Mouse (Mus musculus): Measurements from ENCODE around the gene Zfp800. TPM values are rescaled to one million over a fixed set of nuclear protein-coding genes. Genes with fewer than 3 reads are reported as not detected.

Zfp800 gene
- polyA plus RNA-seq, 1 experiment from 2014 or later, result 19.8 TPM

DNA sequence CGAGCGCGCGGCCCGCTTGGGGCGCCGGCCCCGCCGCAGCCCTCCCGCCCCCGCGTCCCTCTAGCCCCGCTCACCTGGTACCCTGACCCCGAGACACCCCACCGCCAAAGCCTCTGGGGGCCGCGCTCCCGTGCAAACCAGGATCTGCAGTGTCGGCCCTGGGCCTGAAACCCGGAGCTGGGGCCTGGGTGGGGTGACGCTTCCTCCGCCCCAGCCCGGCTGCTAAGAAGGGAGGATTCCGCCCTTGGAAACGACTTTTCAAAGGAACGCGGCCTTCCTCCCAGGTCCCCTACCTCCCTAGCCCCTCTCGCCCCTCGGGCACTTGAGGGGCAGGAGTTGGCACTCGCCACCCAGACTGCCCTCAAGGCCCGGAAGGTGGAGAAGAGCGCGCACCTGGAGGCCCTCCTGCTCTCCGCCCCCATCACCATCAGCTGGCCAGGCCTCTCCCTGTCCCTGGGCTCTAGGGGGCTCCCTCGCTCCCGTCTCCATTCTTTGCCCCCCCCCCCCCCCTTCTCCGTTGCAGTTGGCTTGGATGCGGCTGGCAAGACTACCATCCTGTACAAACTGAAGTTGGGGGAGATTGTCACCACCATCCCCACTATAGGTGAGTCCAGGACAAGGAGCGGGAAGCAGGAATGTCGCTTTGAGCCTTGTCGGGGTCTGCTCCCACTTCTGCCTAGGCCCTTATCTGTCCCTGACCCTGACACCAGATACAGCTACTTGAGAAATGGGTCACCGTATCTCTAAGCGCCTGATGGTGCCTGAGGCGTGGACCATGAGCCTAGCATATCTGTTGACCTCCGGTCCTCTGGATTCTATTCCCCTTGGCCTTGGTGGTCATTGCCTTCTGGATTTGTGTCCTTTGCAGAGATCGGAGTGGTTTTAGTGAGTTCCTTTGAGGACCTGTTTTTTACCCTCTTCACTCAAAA is 26.2 kb upstream of the Zfp800 start:
- DNase-seq, result peak; percentile 66
- Histone ChIP-seq H3K4me1 (ENCODE audit: insufficient read depth) (peaks cover 8% of the 10 kb centered on the region), H3K27me3 (ENCODE audit: insufficient read depth, low read length) (no peaks in the 10 kb centered on the region), H3K4me2 (peak overlapping the region; percentile 63), H3K4me3 (ENCODE audit: low read depth, low read length) (peak overlapping the region; percentile 89), H3K36me3 (ENCODE audit: insufficient read depth) (peaks cover 20% of the 10 kb centered on the region; the same call in 1 of the 2 replicates), H3K9ac (peak overlapping the region; percentile 97), H3K27ac (ENCODE audit: low read depth) (peak overlapping the region; percentile 86), H3K9me3 (ENCODE audit: low read depth, low read length) (no peaks in the 10 kb centered on the region)
- ATAC-seq (ENCODE audit: insufficient read depth), result peak; percentile 52
- TF ChIP-seq CTCF (IDR thresholded peaks at IDR 0.05; ENCODE audit: low read depth), result peak; percentile 31; the same call in 1 of the 2 replicates
- WGBS, result 7% methylated on average over 42 of the region's 46 CpGs

DNA sequence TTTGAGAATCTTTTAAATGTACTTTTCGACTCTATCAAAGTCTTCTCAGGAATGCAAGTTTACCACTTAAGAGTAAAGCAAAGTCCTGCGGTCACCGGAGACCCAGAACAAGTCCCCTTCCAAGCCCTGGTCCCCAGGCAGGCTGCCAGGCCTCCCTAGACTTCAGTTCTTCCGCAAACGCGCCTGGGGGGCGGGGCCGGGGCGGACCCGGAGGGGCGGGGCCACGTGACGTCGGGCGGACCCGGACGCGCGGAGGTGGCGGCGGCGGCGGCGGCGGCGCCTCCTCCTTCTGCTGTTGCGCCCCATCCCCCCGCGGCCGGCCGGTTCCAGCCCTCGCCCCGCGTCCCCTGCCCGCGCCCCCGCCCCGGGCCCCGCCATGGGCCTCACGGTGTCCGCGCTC is 25.5 kb upstream of the Zfp800 start, which contains the start of gene Arf5:
Gene Arf5 (plus strand): TSS at position 248 of the 400 bp plus-strand sequence.
- under 1% methylated on average over 26 of the region's 42 CpGs for WGBS
- TF ChIP-seq CTCF (IDR thresholded peaks at IDR 0.05; ENCODE audit: low read depth), result no peak
- Histone ChIP-seq H3K4me1 (ENCODE audit: insufficient read depth) (peaks cover 8% of the 10 kb centered on the region), H3K9ac (peak within 1 kb of the TSS; percentile 97), H3K4me2 (peak within 1 kb of the TSS; percentile 63), H3K36me3 (ENCODE audit: insufficient read depth) (peaks cover 28% of the 10 kb centered on the region), H3K27me3 (ENCODE audit: insufficient read depth, low read length) (no peaks in the 10 kb centered on the region), H3K4me3 (ENCODE audit: low read depth, low read length) (peak within 1 kb of the TSS; percentile 89), H3K27ac (ENCODE audit: low read depth) (peak within 1 kb of the TSS; percentile 86), H3K9me3 (ENCODE audit: low read depth, low read length) (no peaks in the 10 kb centered on the region)
- DNase-seq, result peak; percentile 95
- ATAC-seq (ENCODE audit: insufficient read depth), result peak; percentile 65

DNA sequence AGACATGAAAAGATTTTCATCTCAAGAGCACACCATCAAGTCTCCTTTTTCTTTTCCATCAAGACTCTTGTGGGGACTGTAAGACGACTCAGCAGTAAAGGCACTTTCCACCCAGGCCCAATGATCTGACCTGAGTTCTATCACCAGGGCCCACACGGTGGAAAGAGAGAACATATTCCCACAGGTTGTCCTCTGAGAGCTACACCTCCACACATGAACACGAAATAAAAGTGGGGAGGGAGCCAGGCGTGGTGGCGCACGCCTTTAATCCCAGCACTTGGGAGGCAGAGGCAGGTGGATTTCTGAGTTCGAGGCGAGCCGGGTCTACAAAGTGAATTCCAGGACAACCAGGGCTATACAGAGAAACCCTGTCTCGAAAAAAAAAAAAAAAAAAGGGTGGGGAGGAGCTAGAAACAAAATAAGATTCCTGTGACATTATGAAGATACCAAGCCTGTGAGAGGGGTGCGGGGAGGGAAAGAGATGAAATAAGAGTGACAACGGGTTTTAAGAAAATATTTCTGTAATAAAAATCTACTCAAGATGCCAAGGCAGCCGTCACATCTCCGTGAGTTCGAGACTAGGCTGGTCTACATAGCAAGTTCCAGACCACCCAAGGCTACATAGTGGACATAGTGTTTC is 25.0 kb upstream of the Zfp800 start:
- peaks cover 8% of the 10 kb centered on the region for H3K4me1 ChIP-seq (ENCODE audit: insufficient read depth)
- ATAC-seq (ENCODE audit: insufficient read depth), result no peak
- peak overlapping the region; percentile 63 for H3K4me2 ChIP-seq
- H3K9ac ChIP-seq, result no peak overlapping the region
- no peak for DNase-seq
- WGBS, result 64% methylated on average over 15 of the region's 15 CpGs
- peak overlapping the region; percentile 86; the same call in 1 of the 2 replicates for H3K27ac ChIP-seq (ENCODE audit: low read depth)
- H3K4me3 ChIP-seq (ENCODE audit: low read depth, low read length), result peak overlapping the region; percentile 89
- H3K36me3 ChIP-seq (ENCODE audit: insufficient read depth), result peaks cover 33% of the 10 kb centered on the region
- H3K9me3 ChIP-seq (ENCODE audit: low read depth, low read length), result no peaks in the 10 kb centered on the region
- H3K27me3 ChIP-seq (ENCODE audit: insufficient read depth, low read length), result no peaks in the 10 kb centered on the region
- no peak for TF ChIP-seq CTCF (IDR thresholded peaks at IDR 0.05; ENCODE audit: low read depth)

DNA sequence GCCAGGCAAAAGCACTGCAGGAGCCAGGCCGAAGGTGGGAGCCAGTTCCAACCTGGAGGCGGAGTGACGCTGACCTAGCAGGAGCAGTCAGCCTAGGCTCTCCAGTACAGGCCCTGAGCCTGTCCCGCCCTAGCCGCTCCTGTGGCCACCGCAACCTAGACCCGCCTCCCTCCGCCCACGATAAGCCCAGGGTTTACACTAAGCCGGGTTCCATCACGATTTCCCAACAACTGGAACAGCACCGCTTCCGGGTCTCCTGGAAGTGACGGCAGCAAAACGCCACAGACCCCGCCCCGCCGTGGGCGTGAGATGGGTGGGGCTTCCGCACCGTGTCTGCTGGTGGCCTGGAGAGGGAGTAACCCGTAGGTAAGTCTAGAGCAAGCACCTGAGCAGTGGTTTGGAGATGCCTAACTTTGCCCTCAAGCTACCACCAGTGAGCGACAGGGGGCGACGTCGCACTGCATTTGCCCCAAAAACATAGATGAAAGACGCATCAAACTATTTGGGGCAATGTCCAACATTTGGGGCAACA is 23.7 kb upstream of the Zfp800 start:
- DNase-seq, result peak; percentile 96
- no peaks in the 10 kb centered on the region for H3K9me3 ChIP-seq (ENCODE audit: low read depth, low read length)
- peak overlapping the region; percentile 75 for H3K27ac ChIP-seq (ENCODE audit: low read depth)
- peak overlapping the region; percentile 85 for H3K4me3 ChIP-seq (ENCODE audit: low read depth, low read length)
- H3K27me3 ChIP-seq (ENCODE audit: insufficient read depth, low read length), result no peaks in the 10 kb centered on the region
- peak; percentile 83 for TF ChIP-seq CTCF (IDR thresholded peaks at IDR 0.05; ENCODE audit: low read depth)
- peak overlapping the region; percentile 79 for H3K9ac ChIP-seq
- WGBS, result under 1% methylated on average over 27 of the region's 27 CpGs
- ATAC-seq (ENCODE audit: insufficient read depth), result peak; percentile 86
- peak overlapping the region; percentile 94 for H3K4me2 ChIP-seq
- peaks cover 8% of the 10 kb centered on the region for H3K4me1 ChIP-seq (ENCODE audit: insufficient read depth)
- H3K36me3 ChIP-seq (ENCODE audit: insufficient read depth), result peaks cover 39% of the 10 kb centered on the region

DNA sequence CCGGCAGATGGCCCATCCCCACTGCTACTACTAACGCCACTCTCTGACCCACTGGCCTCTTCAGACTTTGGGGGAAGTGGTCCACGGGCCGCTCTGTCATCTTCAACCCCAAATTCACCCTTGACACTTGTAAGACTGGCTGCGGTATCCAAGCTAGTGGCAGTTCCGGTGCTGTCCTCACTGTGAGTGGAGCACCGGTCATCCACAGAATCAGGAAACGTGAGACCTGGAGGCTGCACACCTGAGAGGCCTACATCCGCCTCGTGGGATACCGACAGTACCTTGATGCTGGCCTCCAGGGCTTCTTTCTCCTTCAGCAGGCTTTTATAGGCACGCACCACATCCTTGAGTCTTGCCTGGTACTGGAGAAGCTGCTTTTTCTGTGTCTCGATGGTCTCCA is 23.1 kb upstream of the Zfp800 start:
- no peak for ATAC-seq (ENCODE audit: insufficient read depth)
- H3K4me3 ChIP-seq (ENCODE audit: low read depth, low read length), result peak overlapping the region; percentile 85
- no peaks in the 10 kb centered on the region for H3K27me3 ChIP-seq (ENCODE audit: insufficient read depth, low read length)
- 11% methylated on average over 13 of the region's 13 CpGs for WGBS
- peak overlapping the region; percentile 79 for H3K9ac ChIP-seq
- peak overlapping the region; percentile 75; the same call in 1 of the 2 replicates for H3K27ac ChIP-seq (ENCODE audit: low read depth)
- peak overlapping the region; percentile 94 for H3K4me2 ChIP-seq
- DNase-seq, result no peak
- peaks cover 32% of the 10 kb centered on the region for H3K36me3 ChIP-seq (ENCODE audit: insufficient read depth)
- TF ChIP-seq CTCF (IDR thresholded peaks at IDR 0.05; ENCODE audit: low read depth), result no peak
- peaks cover 8% of the 10 kb centered on the region for H3K4me1 ChIP-seq (ENCODE audit: insufficient read depth)
- no peaks in the 10 kb centered on the region for H3K9me3 ChIP-seq (ENCODE audit: low read depth, low read length)

DNA sequence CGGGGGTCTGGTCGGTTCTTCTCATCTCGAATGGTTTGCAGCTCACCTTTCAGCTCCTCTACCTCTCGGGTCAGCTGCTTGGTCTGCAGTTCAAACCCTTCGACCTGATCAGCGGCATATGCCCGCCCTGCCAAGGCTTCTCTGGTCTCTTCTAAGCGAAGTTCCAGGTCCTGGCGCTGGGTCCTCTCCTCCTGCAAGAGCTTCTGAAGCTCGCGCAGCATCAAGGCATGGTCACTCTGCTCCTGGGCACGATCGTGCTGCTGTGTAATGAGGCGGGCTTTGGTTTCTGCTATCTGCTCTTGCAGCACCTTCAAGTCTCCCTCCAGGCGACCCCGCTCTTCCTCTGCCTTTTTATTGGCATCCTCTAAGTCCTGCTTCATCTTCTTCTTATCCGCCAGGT is 22.6 kb upstream of the Zfp800 start:
- no peaks in the 10 kb centered on the region for H3K27me3 ChIP-seq (ENCODE audit: insufficient read depth, low read length)
- WGBS, result 74% methylated on average over 17 of the region's 17 CpGs
- ATAC-seq (ENCODE audit: insufficient read depth) (no peak), DNase-seq (no peak)
- no peaks in the 10 kb centered on the region for H3K9me3 ChIP-seq (ENCODE audit: low read depth, low read length)
- H3K36me3 ChIP-seq (ENCODE audit: insufficient read depth), result peaks cover 31% of the 10 kb centered on the region
- H3K9ac ChIP-seq, result peak overlapping the region; percentile 79
- H3K4me2 ChIP-seq, result peak overlapping the region; percentile 94
- no peak for TF ChIP-seq CTCF (IDR thresholded peaks at IDR 0.05; ENCODE audit: low read depth)
- H3K4me3 ChIP-seq (ENCODE audit: low read depth, low read length), result peak overlapping the region; percentile 85
- H3K4me1 ChIP-seq (ENCODE audit: insufficient read depth), result peaks cover 8% of the 10 kb centered on the region
- H3K27ac ChIP-seq (ENCODE audit: low read depth), result no peak overlapping the region

Measured in lung, embryonic 14.5 days (tissue).